Mouse (Mus musculus): ENCODE results near the gene Aldh1a2. TPM values are rescaled to one million over a fixed set of nuclear protein-coding genes. Genes with fewer than 3 reads are reported as not detected.

Gene Aldh1a2
- polyA plus RNA-seq, 1 experiment from 2014 or later, result 108 TPM

GRCm38 (mm10) chr9:71295501-71295900, 79.9 kb downstream of the Aldh1a2 start:
- Histone ChIP-seq H3K27ac (ENCODE audit: low read depth, low read length) (no peak overlapping the region), H3K27me3 (ENCODE audit: control insufficient read depth, insufficient read depth, low read length) (no peaks in the 10 kb centered on the region), H3K4me2 (ENCODE audit: low read depth) (no peak overlapping the region), H3K4me3 (ENCODE audit: low read depth, low read length) (no peak overlapping the region), H3K36me3 (ENCODE audit: control insufficient read depth, insufficient read depth, low read length) (no peaks in the 10 kb centered on the region), H3K4me1 (ENCODE audit: control insufficient read depth, insufficient read depth, low read length) (no peaks in the 10 kb centered on the region), H3K9ac (ENCODE audit: low read length) (no peak overlapping the region), H3K9me3 (ENCODE audit: control insufficient read depth, low read length) (no peaks in the 10 kb centered on the region)
- no peak for ATAC-seq (ENCODE audit: insufficient read depth, low FRiP score, low TSS enrichment)
- no peak for DNase-seq (ENCODE audit: low spot score)
- WGBS, result 69% methylated on average over 8 of the region's 8 CpGs

DNA sequence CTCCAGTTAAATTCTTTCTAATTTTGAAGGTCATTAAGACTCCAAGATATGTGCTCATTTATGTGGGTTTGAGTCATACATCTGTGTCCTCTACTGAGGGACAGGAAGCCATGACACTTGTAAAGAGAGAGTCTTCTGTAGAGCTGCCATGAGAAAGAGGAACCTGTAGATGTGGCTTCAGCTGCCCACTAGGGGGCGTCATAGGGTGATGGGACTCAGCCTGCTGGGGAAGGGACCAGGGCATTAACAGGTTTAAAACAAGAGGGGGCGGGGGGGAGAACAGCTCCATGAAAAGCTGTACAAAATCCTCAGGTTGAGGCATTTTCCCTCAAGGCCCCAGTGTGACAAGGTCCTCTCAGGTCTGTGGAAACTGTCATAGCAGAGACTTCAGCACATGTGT, 88.0 kb downstream of the Aldh1a2 start:
- H3K27me3 ChIP-seq (ENCODE audit: control insufficient read depth, insufficient read depth, low read length), result no peaks in the 10 kb centered on the region
- WGBS, result 56% methylated on average over 2 of the region's 2 CpGs
- no peaks in the 10 kb centered on the region for H3K9me3 ChIP-seq (ENCODE audit: control insufficient read depth, low read length)
- no peak overlapping the region for H3K27ac ChIP-seq (ENCODE audit: low read depth, low read length)
- H3K4me3 ChIP-seq (ENCODE audit: low read depth, low read length), result no peak overlapping the region
- H3K36me3 ChIP-seq (ENCODE audit: control insufficient read depth, insufficient read depth, low read length), result no peaks in the 10 kb centered on the region
- DNase-seq (ENCODE audit: low spot score) (no peak), ATAC-seq (ENCODE audit: insufficient read depth, low FRiP score, low TSS enrichment) (no peak)
- no peak overlapping the region for H3K9ac ChIP-seq (ENCODE audit: low read length)
- H3K4me2 ChIP-seq (ENCODE audit: low read depth), result no peak overlapping the region
- H3K4me1 ChIP-seq (ENCODE audit: control insufficient read depth, insufficient read depth, low read length), result no peaks in the 10 kb centered on the region

- no peak for ATAC-seq (ENCODE audit: insufficient read depth, low FRiP score, low TSS enrichment)
- 71% methylated on average over 9 of the region's 9 CpGs for WGBS
- no peak for DNase-seq (ENCODE audit: low spot score)
These were observed 91.7 kb downstream of the Aldh1a2 start for GRCm38 (mm10) chr9:71307106-71307789.

GRCm38 (mm10) chr9:71315960-71316359, 100.4 kb downstream of the Aldh1a2 start:
- Histone ChIP-seq H3K4me1 (ENCODE audit: control insufficient read depth, insufficient read depth, low read length) (no peaks in the 10 kb centered on the region), H3K4me3 (ENCODE audit: low read depth, low read length) (no peak overlapping the region), H3K9ac (ENCODE audit: low read length) (no peak overlapping the region), H3K36me3 (ENCODE audit: control insufficient read depth, insufficient read depth, low read length) (no peaks in the 10 kb centered on the region), H3K4me2 (ENCODE audit: low read depth) (no peak overlapping the region), H3K9me3 (ENCODE audit: control insufficient read depth, low read length) (no peaks in the 10 kb centered on the region), H3K27ac (ENCODE audit: low read depth, low read length) (no peak overlapping the region), H3K27me3 (ENCODE audit: control insufficient read depth, insufficient read depth, low read length) (no peaks in the 10 kb centered on the region)
- WGBS, result 98% methylated on average over 3 of the region's 3 CpGs
- ATAC-seq (ENCODE audit: insufficient read depth, low FRiP score, low TSS enrichment), result no peak
- DNase-seq (ENCODE audit: low spot score), result no peak

More at GRCm38 (mm10) chr9:71307106-71307789, 91.7 kb downstream of the Aldh1a2 start:
- H3K9me3 ChIP-seq (ENCODE audit: control insufficient read depth, low read length), result no peaks in the 10 kb centered on the region
- no peak overlapping the region for H3K4me2 ChIP-seq (ENCODE audit: low read depth)
- H3K4me1 ChIP-seq (ENCODE audit: control insufficient read depth, insufficient read depth, low read length), result no peaks in the 10 kb centered on the region
- no peak overlapping the region for H3K27ac ChIP-seq (ENCODE audit: low read depth, low read length)
- H3K4me3 ChIP-seq (ENCODE audit: low read depth, low read length), result no peak overlapping the region
- no peaks in the 10 kb centered on the region for H3K36me3 ChIP-seq (ENCODE audit: control insufficient read depth, insufficient read depth, low read length)
- H3K9ac ChIP-seq (ENCODE audit: low read length), result no peak overlapping the region
- no peaks in the 10 kb centered on the region for H3K27me3 ChIP-seq (ENCODE audit: control insufficient read depth, insufficient read depth, low read length)

DNA sequence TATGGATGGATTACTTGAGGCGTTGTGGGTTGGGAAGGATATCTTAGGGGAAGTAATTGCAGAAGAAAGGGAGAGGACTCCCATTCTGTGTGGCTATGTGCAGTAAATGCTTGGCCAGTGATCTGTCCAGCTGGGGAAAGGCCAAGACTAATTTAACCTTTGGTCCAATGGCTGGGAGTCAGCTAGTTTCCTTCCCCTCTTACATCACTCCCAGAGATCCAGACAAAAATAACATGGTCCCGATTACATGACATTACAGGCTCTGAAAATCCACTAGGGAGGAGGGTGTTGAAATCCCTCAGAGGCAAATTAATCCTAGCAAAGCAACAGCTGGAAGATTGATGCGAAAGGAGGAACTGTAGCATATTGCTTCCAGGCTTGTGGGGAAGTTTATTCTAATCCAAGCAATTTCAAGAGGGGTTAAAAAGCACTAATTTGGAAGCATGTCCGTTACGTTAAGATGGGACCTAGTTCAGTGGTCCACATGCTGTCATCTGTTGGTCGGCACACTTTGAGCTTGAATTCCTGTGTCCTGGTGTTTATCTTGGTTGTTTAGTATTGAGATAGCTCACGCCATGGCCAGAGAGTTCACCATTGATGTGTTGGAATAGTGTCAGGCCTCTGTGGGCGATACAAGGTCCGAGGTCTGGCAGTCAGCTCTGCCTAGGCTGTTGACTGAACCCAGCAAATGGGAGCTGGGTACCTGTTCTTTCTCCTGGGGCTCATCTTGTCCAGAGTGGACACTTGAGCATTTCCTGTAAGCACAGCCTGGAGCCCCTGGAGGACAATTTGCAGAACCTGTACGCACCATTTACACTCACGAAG, 101.7 kb downstream of the Aldh1a2 start:
- no peak overlapping the region for H3K27ac ChIP-seq (ENCODE audit: low read depth, low read length)
- WGBS, result 76% methylated on average over 11 of the region's 11 CpGs
- ATAC-seq (ENCODE audit: insufficient read depth, low FRiP score, low TSS enrichment), result no peak

DNA sequence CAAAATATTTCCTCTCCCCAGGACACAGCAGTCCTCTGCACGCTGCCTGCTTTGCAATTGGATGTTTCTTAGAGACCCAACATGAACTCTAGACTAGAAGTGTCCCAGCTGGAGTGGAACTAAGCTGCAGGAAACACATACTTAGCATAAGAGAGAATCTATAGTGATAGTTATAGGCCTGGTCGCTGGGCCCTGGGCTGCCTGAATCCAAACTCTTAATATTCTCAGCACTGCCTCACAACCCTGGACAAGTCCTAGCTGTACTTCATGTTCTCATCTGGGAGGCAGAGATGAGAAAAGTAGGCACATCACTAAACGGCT, 102.3 kb downstream of the Aldh1a2 start:
- Histone ChIP-seq H3K4me1 (ENCODE audit: control insufficient read depth, insufficient read depth, low read length) (no peaks in the 10 kb centered on the region), H3K27me3 (ENCODE audit: control insufficient read depth, insufficient read depth, low read length) (no peaks in the 10 kb centered on the region), H3K9me3 (ENCODE audit: control insufficient read depth, low read length) (no peaks in the 10 kb centered on the region), H3K36me3 (ENCODE audit: control insufficient read depth, insufficient read depth, low read length) (no peaks in the 10 kb centered on the region), H3K4me2 (ENCODE audit: low read depth) (no peak overlapping the region), H3K4me3 (ENCODE audit: low read depth, low read length) (no peak overlapping the region), H3K9ac (ENCODE audit: low read length) (no peak overlapping the region), H3K27ac (ENCODE audit: low read depth, low read length) (no peak overlapping the region)
- WGBS, result 72% methylated on average over 3 of the region's 3 CpGs
- DNase-seq (ENCODE audit: low spot score) (no peak), ATAC-seq (ENCODE audit: insufficient read depth, low FRiP score, low TSS enrichment) (no peak)

More for the DNA sequence above, 101.7 kb downstream of the Aldh1a2 start:
- H3K4me3 ChIP-seq (ENCODE audit: low read depth, low read length), result no peak overlapping the region
- no peaks in the 10 kb centered on the region for H3K4me1 ChIP-seq (ENCODE audit: control insufficient read depth, insufficient read depth, low read length)
- H3K36me3 ChIP-seq (ENCODE audit: control insufficient read depth, insufficient read depth, low read length), result no peaks in the 10 kb centered on the region
- H3K9ac ChIP-seq (ENCODE audit: low read length), result no peak overlapping the region
- H3K27me3 ChIP-seq (ENCODE audit: control insufficient read depth, insufficient read depth, low read length), result no peaks in the 10 kb centered on the region
- no peaks in the 10 kb centered on the region for H3K9me3 ChIP-seq (ENCODE audit: control insufficient read depth, low read length)
- H3K4me2 ChIP-seq (ENCODE audit: low read depth), result no peak overlapping the region
- DNase-seq (ENCODE audit: low spot score), result no peak

- H3K4me1 ChIP-seq (ENCODE audit: control insufficient read depth, insufficient read depth, low read length), result no peaks in the 10 kb centered on the region
- WGBS, result 93% methylated on average over 5 of the region's 5 CpGs
- H3K9me3 ChIP-seq (ENCODE audit: control insufficient read depth, low read length), result no peaks in the 10 kb centered on the region
- no peaks in the 10 kb centered on the region for H3K27me3 ChIP-seq (ENCODE audit: control insufficient read depth, insufficient read depth, low read length)
- no peak for DNase-seq (ENCODE audit: low spot score)
- ATAC-seq (ENCODE audit: insufficient read depth, low FRiP score, low TSS enrichment), result no peak
- no peak overlapping the region for H3K9ac ChIP-seq (ENCODE audit: low read length)
- H3K4me3 ChIP-seq (ENCODE audit: low read depth, low read length), result no peak overlapping the region
- H3K4me2 ChIP-seq (ENCODE audit: low read depth), result no peak overlapping the region
- no peak overlapping the region for H3K27ac ChIP-seq (ENCODE audit: low read depth, low read length)
- H3K36me3 ChIP-seq (ENCODE audit: control insufficient read depth, insufficient read depth, low read length), result no peaks in the 10 kb centered on the region
These were observed 104.2 kb downstream of the Aldh1a2 start for GRCm38 (mm10) chr9:71319776-71320175.

GRCm38 (mm10) chr9:71320246-71321155, 104.9 kb downstream of the Aldh1a2 start:
- Histone ChIP-seq H3K9me3 (ENCODE audit: control insufficient read depth, low read length) (no peaks in the 10 kb centered on the region), H3K4me1 (ENCODE audit: control insufficient read depth, insufficient read depth, low read length) (no peaks in the 10 kb centered on the region), H3K4me2 (ENCODE audit: low read depth) (no peak overlapping the region), H3K36me3 (ENCODE audit: control insufficient read depth, insufficient read depth, low read length) (no peaks in the 10 kb centered on the region), H3K27me3 (ENCODE audit: control insufficient read depth, insufficient read depth, low read length) (no peaks in the 10 kb centered on the region), H3K9ac (ENCODE audit: low read length) (no peak overlapping the region), H3K27ac (ENCODE audit: low read depth, low read length) (no peak overlapping the region), H3K4me3 (ENCODE audit: low read depth, low read length) (no peak overlapping the region)
- ATAC-seq (ENCODE audit: insufficient read depth, low FRiP score, low TSS enrichment) (no peak), DNase-seq (ENCODE audit: low spot score) (no peak)
- WGBS, result 56% methylated on average over 11 of the region's 11 CpGs

Data from neural tube, embryonic 11.5 days (tissue).